Mouse (Mus musculus) layer of hippocampus, adult 18-20 months (tissue): ENCODE data around the gene Tmem184c. TPM values are rescaled to one million over a fixed set of nuclear protein-coding genes. Genes with fewer than 3 reads are reported as not detected.

ENCODE experiments used
- total RNA-seq, 2 experiments: library from RNA; stranded (reverse); gene quantifications; 2 replicates each; pipeline ENCODE4 v1.2.3; 2021

Tmem184c gene
- total RNA-seq, 2 experiments from 2014 or later, result 63.7 to 69.6 TPM

Other genes with a start within 250 kb of the Tmem184c start
- gene Arhgap10, start 92.7 kb downstream of the Tmem184c start, total RNA-seq, result 10 to 100 TPM; 11.0 to 11.3 TPM
- gene Prmt9, start 61.3 kb downstream of the Tmem184c start, total RNA-seq, result 10 to 100 TPM; 17.4 to 19.2 TPM
- gene Ednra, start 113.8 kb upstream of the Tmem184c start, total RNA-seq, result 1 to 10 TPM; 3.9 to 4.4 TPM